Comparison of ENCODE assay signal across 8 mouse cellular contexts in the genomic region with DNA sequence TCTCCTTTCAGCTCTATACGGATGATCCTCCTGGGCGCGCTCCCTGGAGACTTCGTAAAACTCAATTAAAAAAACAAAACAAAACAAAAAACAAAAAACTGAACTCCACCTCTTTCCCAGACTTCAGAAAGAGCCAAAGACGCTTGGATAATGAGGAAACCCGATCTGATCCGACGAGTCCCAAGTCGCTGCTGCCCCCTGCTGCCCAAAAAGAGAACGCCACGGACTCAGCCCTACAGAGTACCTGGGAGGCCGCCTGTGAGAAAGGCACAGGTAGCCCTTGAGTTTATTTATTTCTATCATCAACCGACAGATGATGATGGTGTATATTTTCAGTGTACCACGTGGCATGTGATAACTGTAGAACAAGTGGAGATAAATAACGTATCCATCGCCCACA. TPM values are rescaled to one million over a fixed set of nuclear protein-coding genes. Genes with fewer than 3 reads are reported as not detected.
A peak's percentile ranks its signal among the peaks of the same experiment; 100 is the strongest.
DNase-seq lines count a peak whose midpoint lies in the region; ATAC-seq and TF ChIP-seq lines count a peak whose summit lies in the region.

No protein-coding gene starts in this region.

- no peak for TF ChIP-seq EP300 in stomach, postnatal 0 days (optimal IDR thresholded peaks at IDR 0.05)

- DNase-seq in A20 (ENCODE audit: low read depth, low spot score), result peak; percentile 61
- DNase-seq in adrenal gland, postnatal 25 days, result peak; percentile 78
- peak; percentile 37 for DNase-seq in liver, adult 2 months (ENCODE audit: extremely low read depth, low read depth, low spot score)
- peak; percentile 84 for DNase-seq in neural tube, embryonic 10.5 days (ENCODE audit: extremely low spot score, low spot score)
- peak; percentile 87 for DNase-seq in stomach, postnatal 0 days (ENCODE audit: low spot score)

- H3K9me3 ChIP-seq in embryonic facial prominence, embryonic 15.5 days (replicated peaks), result no peaks in the 10 kb centered on the region
- H3K9me3 ChIP-seq in heart, embryonic 11.5 days (replicated peaks; ENCODE audit: control insufficient read depth, low read length), result no peaks in the 10 kb centered on the region
- no peaks in the 10 kb centered on the region for H3K9me3 ChIP-seq in kidney, embryonic 16.5 days (ENCODE audit: low read length)
- H3K9me3 ChIP-seq in stomach, postnatal 0 days (ENCODE audit: control insufficient read depth, low read length), result no peaks in the 10 kb centered on the region

- peak overlapping the region; percentile 26 for H3K4me3 ChIP-seq in embryonic facial prominence, embryonic 15.5 days (replicated peaks)
- H3K4me3 ChIP-seq in heart, embryonic 11.5 days (ENCODE audit: low read depth, low read length), result no peak overlapping the region
- H3K4me3 ChIP-seq in kidney, embryonic 16.5 days (ENCODE audit: low read length), result peak overlapping the region; percentile 27
- no peak overlapping the region for H3K4me3 ChIP-seq in liver, adult 2 months (ENCODE audit: insufficient read depth, low read depth, low read length)
- no peak overlapping the region for H3K4me3 ChIP-seq in stomach, postnatal 0 days (ENCODE audit: low read depth, low read length)

- H3K79me2 ChIP-seq in liver, adult 2 months (ENCODE audit: control insufficient read depth, insufficient read depth, low read length), result no peaks in the 10 kb centered on the region

- peak; percentile 88 for TF ChIP-seq CTCF in liver, adult 2 months (IDR thresholded peaks at IDR 0.05; ENCODE audit: low read depth, low read length)
- TF ChIP-seq CTCF in stomach, postnatal 0 days (IDR thresholded peaks at IDR 0.05; ENCODE audit: low read depth), result peak; percentile 91

- peak overlapping the region; percentile 23; the same call in 1 of the 2 replicates for H3K9ac ChIP-seq in embryonic facial prominence, embryonic 15.5 days
- no peak overlapping the region for H3K9ac ChIP-seq in heart, embryonic 11.5 days (ENCODE audit: low read depth, low read length)
- peak overlapping the region; percentile 58 for H3K9ac ChIP-seq in kidney, embryonic 16.5 days (replicated peaks; ENCODE audit: low read length)
- H3K9ac ChIP-seq in liver, adult 2 months (ENCODE audit: low read depth, low read length), result no peak overlapping the region
- H3K9ac ChIP-seq in stomach, postnatal 0 days (ENCODE audit: low read length), result no peak overlapping the region

- 6% methylated on average over 16 of the region's 16 CpGs for WGBS in embryonic facial prominence, embryonic 15.5 days
- 6% methylated on average over 16 of the region's 16 CpGs for WGBS in heart, embryonic 11.5 days (ENCODE audit: insufficient replicate concordance)
- WGBS in kidney, embryonic 16.5 days, result 6% methylated on average over 16 of the region's 16 CpGs
- 8% methylated on average over 16 of the region's 16 CpGs for WGBS in liver, adult 2 months
- WGBS in stomach, postnatal 0 days, result 8% methylated on average over 16 of the region's 16 CpGs

- H3K36me3 ChIP-seq in embryonic facial prominence, embryonic 15.5 days, result no peaks in the 10 kb centered on the region
- H3K36me3 ChIP-seq in heart, embryonic 11.5 days (ENCODE audit: control insufficient read depth, insufficient read depth, low read length), result no peaks in the 10 kb centered on the region
- H3K36me3 ChIP-seq in kidney, embryonic 16.5 days (ENCODE audit: insufficient read depth, low read length), result no peaks in the 10 kb centered on the region
- no peaks in the 10 kb centered on the region for H3K36me3 ChIP-seq in liver, adult 2 months (ENCODE audit: control insufficient read depth, insufficient read depth, low read length)
- H3K36me3 ChIP-seq in stomach, postnatal 0 days (ENCODE audit: control insufficient read depth, insufficient read depth, low read length), result no peaks in the 10 kb centered on the region

- H3K27ac ChIP-seq in embryonic facial prominence, embryonic 15.5 days (replicated peaks), result no peak overlapping the region
- H3K27ac ChIP-seq in heart, embryonic 11.5 days (ENCODE audit: low read depth, low read length), result no peak overlapping the region
- no peak overlapping the region for H3K27ac ChIP-seq in kidney, embryonic 16.5 days (ENCODE audit: low read length)
- H3K27ac ChIP-seq in liver, adult 2 months (replicated peaks; ENCODE audit: insufficient read depth, low read depth, low read length), result no peak overlapping the region
- no peak overlapping the region for H3K27ac ChIP-seq in stomach, postnatal 0 days (replicated peaks)

- ATAC-seq in embryonic facial prominence, embryonic 15.5 days (ENCODE audit: insufficient number of reproducible peaks, low FRiP score, low TSS enrichment, low read depth), result no peak
- ATAC-seq in heart, embryonic 11.5 days (replicated peaks; ENCODE audit: insufficient number of reproducible peaks, low FRiP score, low TSS enrichment), result no peak
- ATAC-seq in kidney, embryonic 16.5 days (ENCODE audit: low FRiP score, low TSS enrichment), result peak; percentile 32; the same call in 1 of the 2 replicates
- peak; percentile 38; the same call in 1 of the 2 replicates for ATAC-seq in stomach, postnatal 0 days (ENCODE audit: low FRiP score, low TSS enrichment)

- peaks cover 17% of the 10 kb centered on the region for H3K4me1 ChIP-seq in embryonic facial prominence, embryonic 15.5 days
- H3K4me1 ChIP-seq in heart, embryonic 11.5 days (ENCODE audit: control insufficient read depth, insufficient read depth, low read length), result peaks cover 2% of the 10 kb centered on the region; the same call in 1 of the 2 replicates
- peaks cover 5% of the 10 kb centered on the region; the same call in 1 of the 2 replicates for H3K4me1 ChIP-seq in kidney, embryonic 16.5 days (ENCODE audit: insufficient read depth, low read length)
- no peaks in the 10 kb centered on the region for H3K4me1 ChIP-seq in liver, adult 2 months (ENCODE audit: control insufficient read depth, insufficient read depth, low read length)
- peaks cover 6% of the 10 kb centered on the region; the same call in 1 of the 2 replicates for H3K4me1 ChIP-seq in stomach, postnatal 0 days (replicated peaks; ENCODE audit: control insufficient read depth, insufficient read depth)

- peak overlapping the region; percentile 49 for H3K4me2 ChIP-seq in embryonic facial prominence, embryonic 15.5 days (replicated peaks)
- H3K4me2 ChIP-seq in heart, embryonic 11.5 days, result peak overlapping the region; percentile 9
- H3K4me2 ChIP-seq in kidney, embryonic 16.5 days (replicated peaks; ENCODE audit: low read depth, low read length), result peak overlapping the region; percentile 50
- peak overlapping the region; percentile 5; the same call in 1 of the 2 replicates for H3K4me2 ChIP-seq in stomach, postnatal 0 days (replicated peaks; ENCODE audit: low read depth)

- H3K27me3 ChIP-seq in embryonic facial prominence, embryonic 15.5 days, result peaks cover 17% of the 10 kb centered on the region
- peaks cover 25% of the 10 kb centered on the region for H3K27me3 ChIP-seq in heart, embryonic 11.5 days (ENCODE audit: control insufficient read depth, insufficient read depth, low read length)
- peaks cover 11% of the 10 kb centered on the region for H3K27me3 ChIP-seq in kidney, embryonic 16.5 days (ENCODE audit: insufficient read depth, low read length)
- no peaks in the 10 kb centered on the region; the same call in 1 of the 2 replicates for H3K27me3 ChIP-seq in liver, adult 2 months (ENCODE audit: control insufficient read depth, insufficient read depth, low read length)
- H3K27me3 ChIP-seq in stomach, postnatal 0 days (ENCODE audit: control insufficient read depth, insufficient read depth, low read length), result no peaks in the 10 kb centered on the region

- no peak for TF ChIP-seq POLR2A in liver, adult 2 months (IDR thresholded peaks at IDR 0.05; ENCODE audit: extremely low read depth, insufficient read depth, low read length)

RNA-seq across cellular contexts. Expression of gene Rplp1, which starts 14.5 kb away (rescaled TPM):
- 1,828 and 1,881 TPM in 2 replicates for total RNA-seq in adrenal gland, postnatal 25 days (2021)
- 1,591 and 1,650 TPM in 2 replicates for polyA plus RNA-seq in embryonic facial prominence, embryonic 15.5 days (2015; fragmentation: Nextera tagmentation; extraction: Ambion mirVana)
- polyA plus RNA-seq in heart, embryonic 11.5 days (2014; fragmentation: Nextera tagmentation; extraction: Ambion mirVana), result 963 and 1,096 TPM in 2 replicates
- polyA plus RNA-seq in kidney, embryonic 16.5 days (2015; fragmentation: Nextera tagmentation; extraction: Ambion mirVana), result 1,273 and 1,285 TPM in 2 replicates
- 1,606 and 2,153 TPM in 2 replicates for total RNA-seq in liver, adult 2 months (2014; rRNA removed)
- polyA plus RNA-seq in liver, adult 2 months (2012; rRNA removed), result 5,211 and 6,066 TPM in 2 replicates
- 1,416 and 1,491 TPM in 2 replicates for polyA plus RNA-seq in stomach, postnatal 0 days (2015; fragmentation: Nextera tagmentation; extraction: Ambion mirVana)

RNA-seq across cellular contexts. Expression of gene Kif23, which starts 46.8 kb away (rescaled TPM):
- 12.0 and 13.8 TPM in 2 replicates for total RNA-seq in adrenal gland, postnatal 25 days (2021)
- polyA plus RNA-seq in embryonic facial prominence, embryonic 15.5 days (2015; fragmentation: Nextera tagmentation; extraction: Ambion mirVana), result 82.9 and 92.3 TPM in 2 replicates
- polyA plus RNA-seq in heart, embryonic 11.5 days (2014; fragmentation: Nextera tagmentation; extraction: Ambion mirVana), result 92.5 and 103 TPM in 2 replicates
- 122 and 129 TPM in 2 replicates for polyA plus RNA-seq in kidney, embryonic 16.5 days (2015; fragmentation: Nextera tagmentation; extraction: Ambion mirVana)
- total RNA-seq in liver, adult 2 months (2014; rRNA removed), result 0.83 and 1.1 TPM in 2 replicates
- polyA plus RNA-seq in liver, adult 2 months (2012; rRNA removed), result 0.05 and 0.43 TPM in 2 replicates
- 19.9 and 25.1 TPM in 2 replicates for polyA plus RNA-seq in stomach, postnatal 0 days (2015; fragmentation: Nextera tagmentation; extraction: Ambion mirVana)

Comparison
In these comparisons a context has a peak if more than half of its experiments do, and no peak if none do; other contexts are left out.
1. DNase-seq: peak in every context shown above with its lines; median percentile 87 in stomach, postnatal 0 days; 84 in neural tube, embryonic 10.5 days; 78 in adrenal gland, postnatal 25 days; 61 in A20; 37 in liver, adult 2 months.
2. ATAC-seq: peak in kidney, embryonic 16.5 days (single experiment) and stomach, postnatal 0 days (single experiment); none in embryonic facial prominence, embryonic 15.5 days (single experiment) and heart, embryonic 11.5 days (single experiment).
3. H3K4me3 ChIP-seq: peak in embryonic facial prominence, embryonic 15.5 days (single experiment) and kidney, embryonic 16.5 days (single experiment); none in heart, embryonic 11.5 days (single experiment), liver, adult 2 months (single experiment) and stomach, postnatal 0 days (single experiment).
4. H3K9ac ChIP-seq: peak in embryonic facial prominence, embryonic 15.5 days (single experiment) and kidney, embryonic 16.5 days (single experiment); none in heart, embryonic 11.5 days (single experiment), liver, adult 2 months (single experiment) and stomach, postnatal 0 days (single experiment).
5. RNA of gene Kif23, which starts 46.8 kb away (polyA plus RNA-seq): 122 to 129 TPM in kidney, embryonic 16.5 days, 92.5 to 103 TPM in heart, embryonic 11.5 days, 82.9 to 92.3 TPM in embryonic facial prominence, embryonic 15.5 days and 19.9 to 25.1 TPM in stomach, postnatal 0 days; 0.05 to 0.43 TPM in liver, adult 2 months; every median in the first group is over 10 times any median in the second.
6. Peak in every context shown above with its lines, with median percentiles within 50 percentile points of each other: H3K4me2 ChIP-seq.